Mouse (Mus musculus) C2C12 (cell line): ENCODE measurements around the gene Auts2.

Experiments used
- CTCF ChIP-seq: IDR thresholded peaks from one replicate; pipeline ENCODE4 v1.5.1; 2011; ENCODE audit not compliant: control insufficient read depth, insufficient read depth, insufficient read length
- MAX ChIP-seq: IDR thresholded peaks from one replicate; pipeline ENCODE4 v1.6.1; 2011; ENCODE audit warnings: mild to moderate bottlenecking, control low read depth

- TF ChIP-seq CTCF (no peak), MAX (no peak)
These were observed 768.4 kb downstream of the Auts2 start for GRCm38 (mm10) chr5:131774792-131775191.
